Mouse (Mus musculus): Measurements from ENCODE around the gene Tek. TPM values are rescaled to one million over a fixed set of nuclear protein-coding genes. Genes with fewer than 3 reads are reported as not detected.

Gene Tek
- polyA plus RNA-seq, 1 experiment, result 8.7 TPM

DNA sequence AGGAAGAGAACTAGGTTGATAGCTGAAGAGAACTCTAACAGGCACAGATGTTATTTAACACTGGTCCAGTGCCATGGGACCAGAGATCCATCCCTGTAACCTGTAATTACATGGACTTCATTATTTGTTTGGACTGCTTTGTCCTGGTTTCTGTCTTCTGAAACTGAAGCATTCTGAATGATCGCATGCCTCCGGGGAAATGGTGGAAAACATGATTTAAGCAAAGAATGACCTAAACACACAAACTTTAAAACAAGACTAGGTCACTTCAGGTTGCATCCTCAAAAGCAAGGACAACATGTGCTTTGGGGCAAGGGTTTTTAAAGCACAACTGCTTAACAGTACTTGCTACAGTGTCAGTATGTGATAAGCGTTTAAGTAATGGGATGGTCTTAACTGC is 8.2 kb downstream of the Tek start:
- Histone ChIP-seq H3K4me3 (ENCODE audit: insufficient read depth, low read depth, low read length) (no peak overlapping the region), H3K4me1 (ENCODE audit: control insufficient read depth, insufficient read depth, insufficient read length, low read length) (peaks cover 27% of the 10 kb centered on the region), H3K27ac (replicated peaks; ENCODE audit: low read depth, low read length) (peak overlapping the region; percentile 73)

DNA sequence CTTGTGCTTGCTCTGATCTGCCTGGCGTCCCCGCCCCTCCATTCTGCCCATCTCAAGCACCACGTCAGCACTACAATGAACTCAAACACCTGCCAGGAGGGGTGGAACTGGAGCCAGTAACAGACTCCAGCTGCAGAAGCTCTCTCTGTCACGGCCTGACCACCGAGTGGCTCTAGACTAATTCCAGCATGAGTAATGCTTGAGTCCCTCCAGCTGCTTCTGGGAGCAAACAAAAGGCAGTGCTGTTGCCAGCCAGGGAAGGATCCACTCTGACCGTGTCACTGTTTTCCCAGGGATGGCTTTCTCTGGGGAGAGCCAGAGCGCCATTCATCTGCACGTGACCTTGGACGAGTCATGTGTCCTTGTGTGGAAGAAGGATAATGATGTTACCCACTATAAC is 13.4 kb downstream of the Tek start:
- Histone ChIP-seq H3K27ac (replicated peaks; ENCODE audit: low read depth, low read length) (peak overlapping the region; percentile 30), H3K4me3 (ENCODE audit: insufficient read depth, low read depth, low read length) (no peak overlapping the region), H3K4me1 (ENCODE audit: control insufficient read depth, insufficient read depth, insufficient read length, low read length) (peaks cover 18% of the 10 kb centered on the region)

- H3K27ac ChIP-seq (replicated peaks; ENCODE audit: low read depth, low read length), result no peak overlapping the region; the same call in 1 of the 2 replicates
Observed at GRCm38 (mm10) chr4:94765217-94765616, 26.1 kb downstream of the Tek start.

GRCm38 (mm10) chr4:94766176-94766575 is 27.1 kb downstream of the Tek start:
- Histone ChIP-seq H3K27ac (replicated peaks; ENCODE audit: low read depth, low read length) (no peak overlapping the region), H3K4me3 (ENCODE audit: insufficient read depth, low read depth, low read length) (no peak overlapping the region), H3K4me1 (ENCODE audit: control insufficient read depth, insufficient read depth, insufficient read length, low read length) (peaks cover 13% of the 10 kb centered on the region)

More at GRCm38 (mm10) chr4:94765217-94765616, 26.1 kb downstream of the Tek start:
- no peak overlapping the region for H3K4me3 ChIP-seq (ENCODE audit: insufficient read depth, low read depth, low read length)
- H3K4me1 ChIP-seq (ENCODE audit: control insufficient read depth, insufficient read depth, insufficient read length, low read length), result peaks cover 13% of the 10 kb centered on the region

DNA sequence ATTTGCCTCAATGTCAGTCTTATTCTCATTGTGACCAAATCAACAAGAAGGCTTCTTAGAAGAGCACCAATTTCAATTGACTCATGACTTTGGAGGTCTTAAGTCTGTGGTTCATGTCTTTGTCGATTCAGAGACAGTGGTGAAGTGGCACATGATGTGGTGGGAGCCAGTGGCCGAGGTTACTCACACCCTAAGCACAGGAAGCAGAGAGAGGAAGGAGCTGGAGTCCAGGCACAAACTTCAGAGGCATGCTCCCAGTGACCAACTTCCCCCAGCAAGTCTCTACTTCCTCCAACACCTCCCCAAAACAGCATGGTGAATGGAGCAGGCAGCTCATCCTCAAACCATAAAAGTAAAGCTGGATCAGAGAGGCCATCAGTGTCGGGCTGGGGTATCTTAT is 29.5 kb downstream of the Tek start:
- peak overlapping the region; percentile 36; the same call in 1 of the 2 replicates for H3K27ac ChIP-seq (replicated peaks; ENCODE audit: low read depth, low read length)
- no peak overlapping the region for H3K4me3 ChIP-seq (ENCODE audit: insufficient read depth, low read depth, low read length)
- H3K4me1 ChIP-seq (ENCODE audit: control insufficient read depth, insufficient read depth, insufficient read length, low read length), result peaks cover 13% of the 10 kb centered on the region

DNA sequence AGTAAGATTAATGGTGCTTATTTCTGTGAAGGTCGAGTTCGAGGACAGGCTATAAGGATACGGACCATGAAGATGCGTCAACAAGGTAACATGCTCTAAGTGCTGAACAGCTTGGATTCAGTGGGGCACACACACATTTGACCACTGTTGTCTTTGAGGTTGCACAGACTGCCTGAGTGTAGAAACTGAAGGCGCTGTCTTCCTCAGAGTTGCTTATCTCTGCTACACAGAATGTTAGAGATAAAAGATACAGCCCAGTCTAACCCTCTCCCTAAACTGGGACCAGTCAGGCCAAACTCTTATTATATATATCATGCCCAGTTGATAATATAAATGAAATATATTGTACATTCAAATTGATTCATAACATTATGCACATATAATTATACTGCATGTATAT is 42.0 kb downstream of the Tek start:
- Histone ChIP-seq H3K27ac (replicated peaks; ENCODE audit: low read depth, low read length) (no peak overlapping the region), H3K4me1 (ENCODE audit: control insufficient read depth, insufficient read depth, insufficient read length, low read length) (peaks cover 20% of the 10 kb centered on the region), H3K4me3 (ENCODE audit: insufficient read depth, low read depth, low read length) (no peak overlapping the region)

GRCm38 (mm10) chr4:94785921-94786320 is 46.8 kb downstream of the Tek start:
- Histone ChIP-seq H3K4me1 (ENCODE audit: control insufficient read depth, insufficient read depth, insufficient read length, low read length) (peaks cover 21% of the 10 kb centered on the region), H3K27ac (replicated peaks; ENCODE audit: low read depth, low read length) (no peak overlapping the region), H3K4me3 (ENCODE audit: insufficient read depth, low read depth, low read length) (no peak overlapping the region)

- Histone ChIP-seq H3K27ac (replicated peaks; ENCODE audit: low read depth, low read length) (no peak overlapping the region), H3K4me1 (ENCODE audit: control insufficient read depth, insufficient read depth, insufficient read length, low read length) (no peaks in the 10 kb centered on the region), H3K4me3 (ENCODE audit: insufficient read depth, low read depth, low read length) (no peak overlapping the region)
Observed at GRCm38 (mm10) chr4:94803187-94803586, 64.1 kb downstream of the Tek start.

DNA sequence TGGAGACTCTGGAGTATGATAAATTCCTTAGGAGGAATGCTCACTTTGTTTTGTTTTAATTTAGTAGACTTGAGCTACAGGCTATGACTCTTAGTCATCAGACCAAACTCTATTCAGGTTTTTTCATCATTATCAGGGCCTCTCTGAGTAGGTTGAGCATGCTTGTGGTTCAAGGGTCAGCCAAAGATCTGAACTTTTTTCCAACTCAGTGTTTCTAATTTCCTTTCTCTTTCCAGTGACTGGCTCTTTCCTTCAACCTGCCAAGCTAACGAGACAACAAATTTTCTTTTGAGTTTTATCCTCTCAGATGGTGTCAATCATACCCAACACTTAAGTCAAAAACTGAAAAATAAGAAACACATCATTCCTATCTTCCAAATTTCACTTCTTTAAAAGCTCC is 71.5 kb downstream of the Tek start:
- Histone ChIP-seq H3K4me3 (ENCODE audit: insufficient read depth, low read depth, low read length) (no peak overlapping the region), H3K4me1 (ENCODE audit: control insufficient read depth, insufficient read depth, insufficient read length, low read length) (no peaks in the 10 kb centered on the region), H3K27ac (replicated peaks; ENCODE audit: low read depth, low read length) (no peak overlapping the region)

DNA sequence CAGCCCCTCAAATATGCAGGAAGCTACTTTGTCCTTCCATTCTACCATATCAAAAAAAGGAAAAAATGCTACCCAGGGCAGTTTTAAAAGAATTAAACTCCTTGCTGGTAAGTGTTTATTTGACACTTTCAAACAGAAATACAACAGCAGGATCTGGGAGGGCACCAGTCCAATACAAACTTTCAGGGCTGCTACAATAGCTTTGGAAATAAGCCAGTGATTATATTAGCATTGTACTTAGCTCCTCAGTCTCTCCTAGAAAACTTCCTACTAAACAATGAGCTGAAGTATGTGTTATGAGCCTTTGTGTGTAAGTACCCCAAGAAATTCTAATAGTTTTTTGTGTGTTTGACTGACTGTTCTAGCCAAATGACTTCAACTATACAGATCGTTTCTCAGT is 87.8 kb downstream of the Tek start:
- peak overlapping the region; percentile 78 for H3K27ac ChIP-seq (replicated peaks; ENCODE audit: low read depth, low read length)

DNA sequence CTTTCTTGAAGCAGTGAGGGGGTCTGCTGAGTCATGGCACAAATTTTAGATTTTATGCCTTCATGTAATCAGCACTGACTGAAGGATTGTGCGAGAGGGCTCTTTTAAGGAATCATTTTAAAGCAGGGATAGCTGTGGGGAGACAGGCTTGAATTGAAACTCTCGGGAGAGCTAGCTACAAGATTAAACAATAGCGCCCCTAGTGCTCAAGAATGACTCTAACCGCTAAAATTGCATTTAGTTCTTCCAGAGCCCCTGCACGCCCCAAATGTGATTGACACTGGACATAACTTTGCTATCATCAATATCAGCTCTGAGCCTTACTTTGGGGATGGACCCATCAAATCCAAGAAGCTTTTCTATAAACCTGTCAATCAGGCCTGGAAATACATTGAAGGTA is 88.3 kb downstream of the Tek start:
- peaks cover 10% of the 10 kb centered on the region for H3K4me1 ChIP-seq (ENCODE audit: control insufficient read depth, insufficient read depth, insufficient read length, low read length)
- no peak overlapping the region for H3K4me3 ChIP-seq (ENCODE audit: insufficient read depth, low read depth, low read length)
- peak overlapping the region; percentile 78 for H3K27ac ChIP-seq (replicated peaks; ENCODE audit: low read depth, low read length)

More for the DNA sequence above, 87.8 kb downstream of the Tek start:
- no peak overlapping the region for H3K4me3 ChIP-seq (ENCODE audit: insufficient read depth, low read depth, low read length)
- H3K4me1 ChIP-seq (ENCODE audit: control insufficient read depth, insufficient read depth, insufficient read length, low read length), result peaks cover 10% of the 10 kb centered on the region

- Histone ChIP-seq H3K4me1 (ENCODE audit: control insufficient read depth, insufficient read depth, insufficient read length, low read length) (peaks cover 10% of the 10 kb centered on the region), H3K4me3 (ENCODE audit: insufficient read depth, low read depth, low read length) (no peak overlapping the region), H3K27ac (replicated peaks; ENCODE audit: low read depth, low read length) (peak overlapping the region; percentile 90; the same call in 1 of the 2 replicates)
Observed at GRCm38 (mm10) chr4:94829924-94830386, 90.9 kb downstream of the Tek start.

DNA sequence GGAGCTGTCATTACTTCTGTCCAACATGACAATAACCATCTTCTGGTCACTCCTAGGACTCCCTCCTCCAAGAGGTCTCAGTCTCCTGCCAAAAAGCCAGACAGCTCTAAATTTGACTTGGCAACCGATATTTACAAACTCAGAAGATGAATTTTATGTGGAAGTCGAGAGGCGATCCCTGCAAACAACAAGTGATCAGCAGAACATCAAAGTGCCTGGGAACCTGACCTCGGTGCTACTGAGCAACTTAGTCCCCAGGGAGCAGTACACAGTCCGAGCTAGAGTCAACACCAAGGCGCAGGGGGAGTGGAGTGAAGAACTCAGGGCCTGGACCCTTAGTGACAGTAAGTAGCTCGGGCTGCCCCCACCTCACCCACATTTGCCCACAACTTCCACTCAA is 98.0 kb downstream of the Tek start:
- H3K4me1 ChIP-seq (ENCODE audit: control insufficient read depth, insufficient read depth, insufficient read length, low read length), result 0 out of 2 replicates have a peak, but pooled peaks cover 3% of the 10 kb centered on the region
- no peak overlapping the region for H3K4me3 ChIP-seq (ENCODE audit: insufficient read depth, low read depth, low read length)
- no peak overlapping the region for H3K27ac ChIP-seq (replicated peaks; ENCODE audit: low read depth, low read length)

DNA sequence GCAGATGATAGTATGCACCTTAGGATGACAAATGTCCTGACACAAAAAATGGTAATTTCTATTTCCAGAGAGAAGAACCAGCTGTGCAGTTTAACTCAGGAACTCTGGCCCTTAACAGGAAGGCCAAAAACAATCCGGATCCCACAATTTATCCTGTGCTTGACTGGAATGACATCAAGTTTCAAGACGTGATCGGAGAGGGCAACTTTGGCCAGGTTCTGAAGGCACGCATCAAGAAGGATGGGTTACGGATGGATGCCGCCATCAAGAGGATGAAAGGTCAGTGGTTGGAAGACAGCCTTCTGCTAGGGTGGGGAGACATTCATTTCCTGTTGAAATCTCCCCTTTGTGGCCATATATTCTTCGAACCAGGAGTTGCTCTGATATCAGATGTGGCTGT is 114.2 kb downstream of the Tek start:
- H3K27ac ChIP-seq (replicated peaks; ENCODE audit: low read depth, low read length), result no peak overlapping the region
- no peak overlapping the region for H3K4me3 ChIP-seq (ENCODE audit: insufficient read depth, low read depth, low read length)
- no peaks in the 10 kb centered on the region for H3K4me1 ChIP-seq (ENCODE audit: control insufficient read depth, insufficient read depth, insufficient read length, low read length)

GRCm38 (mm10) chr4:94854270-94854669 is 115.2 kb downstream of the Tek start:
- Histone ChIP-seq H3K4me3 (ENCODE audit: insufficient read depth, low read depth, low read length) (no peak overlapping the region), H3K4me1 (ENCODE audit: control insufficient read depth, insufficient read depth, insufficient read length, low read length) (no peaks in the 10 kb centered on the region), H3K27ac (replicated peaks; ENCODE audit: low read depth, low read length) (no peak overlapping the region)

GRCm38 (mm10) chr4:94855201-94855600 is 116.1 kb downstream of the Tek start:
- no peak overlapping the region for H3K4me3 ChIP-seq (ENCODE audit: insufficient read depth, low read depth, low read length)
- no peaks in the 10 kb centered on the region for H3K4me1 ChIP-seq (ENCODE audit: control insufficient read depth, insufficient read depth, insufficient read length, low read length)
- no peak overlapping the region for H3K27ac ChIP-seq (replicated peaks; ENCODE audit: low read depth, low read length)

DNA sequence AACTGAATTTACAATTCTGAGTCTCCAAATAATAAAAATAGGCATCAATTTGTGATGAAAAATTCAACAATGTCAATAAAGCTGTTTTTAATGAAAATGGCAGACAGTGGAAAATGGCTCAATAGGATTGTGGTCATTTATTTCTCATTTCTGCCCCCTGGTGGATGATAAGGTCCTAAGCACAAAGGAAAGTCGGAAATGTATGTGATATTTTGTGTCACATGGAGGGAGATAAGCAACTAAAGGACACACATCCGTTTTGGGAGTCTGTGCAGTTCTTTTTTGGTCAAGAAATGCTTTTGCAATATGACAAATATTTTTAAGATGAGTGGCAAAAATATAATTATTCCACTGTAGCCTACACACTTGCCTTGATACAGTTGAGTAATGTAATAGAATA is 161.7 kb downstream of the Tek start:
- no peak overlapping the region for H3K27ac ChIP-seq (replicated peaks; ENCODE audit: low read depth, low read length)
- no peaks in the 10 kb centered on the region for H3K4me1 ChIP-seq (ENCODE audit: control insufficient read depth, insufficient read depth, insufficient read length, low read length)
- no peak overlapping the region for H3K4me3 ChIP-seq (ENCODE audit: insufficient read depth, low read depth, low read length)

All from brown adipose tissue, adult 24 weeks (tissue).